Mouse (Mus musculus) NIH3T3 (cell line): ENCODE results near the gene Gcdh.

Experiments used
- DNase-seq: peaks from one replicate; pipeline ENCODE4 v3.0.0-alpha.2; 2012; ENCODE audit warnings: low read depth

Gene Gcdh

GRCm38 (mm10) chr8:84893709-84894134 lies at the start of gene Gcdh:
Gene Gcdh (minus strand): TSS chr8:84893921.
- DNase-seq: peak; percentile 95

- no peak for DNase-seq
These were observed 44.1 kb upstream of the Gcdh start for GRCm38 (mm10) chr8:84937620-84938485.

- DNase-seq: no peak
These were observed 43.3 kb upstream of the Gcdh start, which contains the start of gene Mast1 for GRCm38 (mm10) chr8:84936962-84937546. Gene Mast1 (minus strand): TSS chr8:84937359.

GRCm38 (mm10) chr8:84936041-84936961 lies 42.6 kb upstream of the Gcdh start:
- no peak for DNase-seq

- no peak for DNase-seq
These were observed 41.8 kb upstream of the Gcdh start for GRCm38 (mm10) chr8:84935489-84935888.

- no peak for DNase-seq
These were observed 41.1 kb upstream of the Gcdh start for GRCm38 (mm10) chr8:84934860-84935259.

GRCm38 (mm10) chr8:84933767-84934559 lies 40.2 kb upstream of the Gcdh start:
- DNase-seq: no peak

- DNase-seq: no peak
These were observed 36.9 kb upstream of the Gcdh start for GRCm38 (mm10) chr8:84930582-84930981.

GRCm38 (mm10) chr8:84928456-84929306 lies 35.0 kb upstream of the Gcdh start:
- DNase-seq: peak; percentile 91

GRCm38 (mm10) chr8:84927513-84927912 lies 33.8 kb upstream of the Gcdh start:
- DNase-seq: no peak

GRCm38 (mm10) chr8:84925557-84925956 lies 31.8 kb upstream of the Gcdh start:
- DNase-seq: no peak

- DNase-seq: peak; percentile 73
These were observed 27.9 kb upstream of the Gcdh start for GRCm38 (mm10) chr8:84921596-84921995.

GRCm38 (mm10) chr8:84918646-84919045 lies 24.9 kb upstream of the Gcdh start:
- DNase-seq: no peak

GRCm38 (mm10) chr8:84917781-84918180 lies 24.1 kb upstream of the Gcdh start:
- DNase-seq: no peak

GRCm38 (mm10) chr8:84915269-84915668 lies 21.5 kb upstream of the Gcdh start:
- no peak for DNase-seq

- DNase-seq: peak; percentile 31
These were observed 20.2 kb upstream of the Gcdh start for GRCm38 (mm10) chr8:84913960-84914359.

GRCm38 (mm10) chr8:84913502-84913900 lies 19.8 kb upstream of the Gcdh start:
- no peak for DNase-seq

GRCm38 (mm10) chr8:84912895-84913501 lies 19.3 kb upstream of the Gcdh start:
- no peak for DNase-seq

- no peak for DNase-seq
These were observed 18.7 kb upstream of the Gcdh start for GRCm38 (mm10) chr8:84912391-84912790.

GRCm38 (mm10) chr8:84911854-84912253 lies 18.1 kb upstream of the Gcdh start:
- no peak for DNase-seq
